Comparison of ENCODE assay signal across 17 mouse cellular contexts in the genomic region with DNA sequence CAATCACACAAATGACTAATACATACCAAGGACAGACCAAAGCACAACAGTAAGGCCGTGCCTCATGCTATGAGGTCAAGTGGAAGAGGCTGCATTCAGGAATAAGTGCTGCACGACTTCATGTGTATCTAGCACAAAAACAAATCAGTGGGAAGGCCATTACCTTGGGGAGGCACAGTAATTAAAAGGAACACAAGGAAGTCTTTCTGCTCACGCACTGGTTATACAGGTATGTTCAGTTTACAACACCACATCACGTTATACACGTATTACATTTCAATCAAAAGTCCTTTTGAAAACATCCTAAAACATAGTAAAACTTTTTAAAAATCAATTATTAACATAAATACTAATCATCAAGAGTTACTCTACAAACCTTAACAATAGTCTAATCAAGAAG.
"Had no signal": no experiment of that assay in that cellular context is flagged by ENCODE, and none has a peak within 500 bp of the region (broad histone marks: within the 10 kb centered on the region; RNA-seq: fewer than 3 reads in every experiment).

No protein-coding gene starts in this region.

- ATAC-seq: liver, postnatal 0 days; midbrain, embryonic 16.5 days had no signal

- H3K4me1 ChIP-seq: limb, embryonic 12.5 days; lung, embryonic 15.5 days; neural tube, embryonic 13.5 days had no signal

- H3K27ac ChIP-seq: kidney, embryonic 15.5 days; limb, embryonic 12.5 days; liver, embryonic 13.5 days; lung, embryonic 15.5 days; macrophage; neural tube, embryonic 13.5 days had no signal

- H3K4me3 ChIP-seq: kidney, embryonic 15.5 days; limb, embryonic 12.5 days; liver, embryonic 13.5 days; lung, embryonic 15.5 days; megakaryocyte, embryonic 14.5 days; neural tube, embryonic 13.5 days had no signal

- H3K36me3 ChIP-seq: kidney, embryonic 15.5 days; limb, embryonic 12.5 days; lung, embryonic 15.5 days; neural tube, embryonic 13.5 days had no signal

- H3K27me3 ChIP-seq: kidney, embryonic 15.5 days; limb, embryonic 12.5 days; liver, embryonic 13.5 days; lung, embryonic 15.5 days; megakaryocyte, embryonic 14.5 days; neural tube, embryonic 13.5 days had no signal

- H3K4me2 ChIP-seq: kidney, embryonic 15.5 days; limb, embryonic 12.5 days; liver, embryonic 13.5 days; lung, embryonic 15.5 days; midbrain, embryonic 11.5 days; neural tube, embryonic 13.5 days had no signal

- H3K9me3 ChIP-seq: kidney, embryonic 15.5 days; limb, embryonic 12.5 days; liver, embryonic 13.5 days; lung, embryonic 15.5 days; megakaryocyte, embryonic 14.5 days; neural tube, embryonic 13.5 days had no signal

- DNase-seq: kidney, adult 2 months; kidney, postnatal 14 days; liver; liver, embryonic 13.5 days; liver, postnatal 0 days; lung, postnatal 14 days; right cerebral cortex, postnatal 14 days; thymus, adult 18-20 months; thymus, postnatal 14 days had no signal

- H3K9ac ChIP-seq: kidney, embryonic 15.5 days; limb, embryonic 12.5 days; liver, embryonic 13.5 days; liver, postnatal 0 days; lung, embryonic 15.5 days; neural tube, embryonic 13.5 days had no signal
